8 mouse cellular contexts compared by ENCODE assay signal in genomic region chr5:112210104-112210503, GRCm38 (mm10). TPM values are rescaled to one million over a fixed set of nuclear protein-coding genes. Genes with fewer than 3 reads are reported as not detected.
DNase-seq lines count a peak whose midpoint lies in the region; ATAC-seq and TF ChIP-seq lines count a peak whose summit lies in the region.

No protein-coding gene starts in this region.

- H3K4me3 ChIP-seq in G1E (ENCODE audit: low read depth, low read length), result no peak overlapping the region
- H3K4me3 ChIP-seq in bone marrow macrophage, adult 2 months (ENCODE audit: insufficient read depth, low read length), result no peak overlapping the region
- H3K4me3 ChIP-seq in forebrain, postnatal 0 days (ENCODE audit: low read depth, low read length), result no peak overlapping the region

- H3K9ac ChIP-seq in forebrain, postnatal 0 days, result no peak overlapping the region

- peaks cover 6% of the 10 kb centered on the region for H3K4me1 ChIP-seq in G1E (ENCODE audit: insufficient read depth, low read depth, low read length)
- H3K4me1 ChIP-seq in bone marrow macrophage, adult 2 months (ENCODE audit: control insufficient read depth, insufficient read depth, low read length), result no peaks in the 10 kb centered on the region
- peaks cover 18% of the 10 kb centered on the region for H3K4me1 ChIP-seq in forebrain, postnatal 0 days (ENCODE audit: insufficient read depth)

- peak; percentile 35 for DNase-seq in kidney, adult 9 months
- no peak for DNase-seq in kidney, adult 11 months
- peak; percentile 62 for DNase-seq in G1E (ENCODE audit: low spot score)
- peak; percentile 90 for DNase-seq in forebrain, postnatal 0 days
- DNase-seq in left cerebral cortex, postnatal 14 days (ENCODE audit: low spot score in 2 of 2), result peak; percentile 75 to 79
- DNase-seq in thymus, postnatal 4 days, result peak; percentile 78

- intact Hi-C loops in left cerebral cortex, postnatal 14 days (cut with DNase I), result no loop called here

- ATAC-seq in G1E (ENCODE audit: extremely low read depth, insufficient number of reproducible peaks, low FRiP score, poor library complexity, severe bottlenecking), result no peak
- peak; percentile 62 for ATAC-seq in forebrain, postnatal 0 days
- peak; percentile 58 for ATAC-seq in monocyte, adult 5-6 weeks (replicated peaks; ENCODE audit: insufficient number of reproducible peaks, low FRiP score, low TSS enrichment, poor library complexity, severe bottlenecking)

- no peak overlapping the region for H3K4me2 ChIP-seq in forebrain, postnatal 0 days (ENCODE audit: low read depth)

- peak; percentile 96 for TF ChIP-seq CTCF in G1E (IDR thresholded peaks at IDR 0.05; ENCODE audit: low read depth, low read length)
- peak; percentile 81 for TF ChIP-seq CTCF in bone marrow macrophage, adult 2 months (IDR thresholded peaks at IDR 0.05; ENCODE audit: low read depth, low read length)
- peak; percentile 99 for TF ChIP-seq CTCF in forebrain, postnatal 0 days (IDR thresholded peaks at IDR 0.05; ENCODE audit: low read depth)

- TF ChIP-seq POLR2A in bone marrow macrophage, adult 2 months (IDR thresholded peaks at IDR 0.05; ENCODE audit: borderline replicate concordance, low read depth, low read length), result no peak

- peaks cover 10% of the 10 kb centered on the region for H3K9me3 ChIP-seq in G1E (replicated peaks)
- no peaks in the 10 kb centered on the region for H3K9me3 ChIP-seq in forebrain, postnatal 0 days (ENCODE audit: low read length)

- WGBS in forebrain, postnatal 0 days, result 24% methylated on average over 8 of the region's 8 CpGs

- no peak overlapping the region for H3K27ac ChIP-seq in bone marrow macrophage, adult 2 months (ENCODE audit: insufficient read depth, low read depth, low read length)
- H3K27ac ChIP-seq in forebrain, postnatal 0 days (ENCODE audit: low read depth, low read length), result no peak overlapping the region

- H3K36me3 ChIP-seq in G1E (replicated peaks), result no peaks in the 10 kb centered on the region
- no peaks in the 10 kb centered on the region for H3K36me3 ChIP-seq in forebrain, postnatal 0 days (ENCODE audit: insufficient read depth)

- H3K27me3 ChIP-seq in G1E (ENCODE audit: insufficient read depth, low read length), result 0 out of 2 replicates have a peak, but pooled peaks cover 2% of the 10 kb centered on the region
- no peaks in the 10 kb centered on the region for H3K27me3 ChIP-seq in forebrain, postnatal 0 days (ENCODE audit: insufficient read depth, low read length)

RNA-seq across cellular contexts. Expression of gene Cryba4, which starts 42.2 kb away (rescaled TPM):
- total RNA-seq in G1E (2014; fragmentation: Nextera tagmentation) (not detected in 2 replicates), G1E (2017) (0.98 TPM in 1 of 2 replicates, not detected in the other)
- 0.43 and 0.63 TPM in 2 replicates for polyA plus RNA-seq in G1E (2012)
- 3.0 and 4.7 TPM in 2 replicates for polyA plus RNA-seq in bone marrow macrophage, adult 2 months (2012; ENCODE audit: insufficient read depth, insufficient read length, missing spikeins)
- total RNA-seq in forebrain, postnatal 0 days (2014; rRNA removed), result 2.5 TPM in 1 of 2 replicates, not detected in the other
- 2.4 and 2.6 TPM in 2 replicates for polyA plus RNA-seq in forebrain, postnatal 0 days (2015; fragmentation: Nextera tagmentation; extraction: Ambion mirVana)
- 1 to 10 TPM; 1.2 to 1.5 TPM for total RNA-seq in left cerebral cortex, postnatal 14 days (2021)
- total RNA-seq in monocyte, adult 5-6 weeks (2017), result 1.8 to 2.1 TPM in 2 of 3 replicates, not detected in the other

RNA-seq across cellular contexts. Expression of gene Crybb1, which starts 45.5 kb away (rescaled TPM):
- total RNA-seq in G1E (2014; fragmentation: Nextera tagmentation) (not detected in 2 replicates), G1E (2017) (not detected in 2 replicates)
- polyA plus RNA-seq in G1E (2012), result 0.14 TPM in 1 of 2 replicates, not detected in the other
- polyA plus RNA-seq in bone marrow macrophage, adult 2 months (2012; ENCODE audit: insufficient read depth, insufficient read length, missing spikeins), result not detected in 2 replicates
- 5.0 and 6.3 TPM in 2 replicates for total RNA-seq in forebrain, postnatal 0 days (2014; rRNA removed)
- 10.4 and 10.8 TPM in 2 replicates for polyA plus RNA-seq in forebrain, postnatal 0 days (2015; fragmentation: Nextera tagmentation; extraction: Ambion mirVana)
- total RNA-seq in left cerebral cortex, postnatal 14 days (2021), result 10 to 100 TPM; 12.9 to 14.5 TPM
- total RNA-seq in monocyte, adult 5-6 weeks (2017), result not detected in 3 replicates
